Mouse (Mus musculus) stomach, embryonic 16.5 days (tissue): ENCODE data around the gene Alpk3. TPM values are rescaled to one million over a fixed set of nuclear protein-coding genes. Genes with fewer than 3 reads are reported as not detected.

ENCODE experiments used
- ATAC-seq: fragments of 200-750 bp; cut with Nextera tagmentation; 2 replicates; pipeline ENCODE4 v1.8.0; 2017; ENCODE audit warnings: moderate number of reproducible peaks, moderate TSS enrichment; ENCODE audit not compliant: insufficient read depth, low FRiP score
- H3K27ac ChIP-seq: fragments of 300-500 bp; sonication (generic); 2 replicates; pipeline ENCODE4 v1.5.1; 2014; ENCODE audit warnings: low read length
- H3K27me3 ChIP-seq: fragments of 300-500 bp; sonication (generic); 2 replicates; pipeline ENCODE4 v1.6.1; 2014; ENCODE audit warnings: low read length, control low read depth, mixed read lengths; ENCODE audit not compliant: control insufficient read depth, insufficient read depth
- H3K36me3 ChIP-seq: fragments of 300-500 bp; sonication (generic); 2 replicates; pipeline ENCODE4 v1.6.1; 2014; ENCODE audit warnings: low read length; ENCODE audit not compliant: control insufficient read depth, insufficient read depth
- H3K4me1 ChIP-seq: fragments of 300-500 bp; sonication (generic); 2 replicates; pipeline ENCODE4 v1.6.1; 2014; ENCODE audit warnings: low read length, control low read depth, mixed read lengths; ENCODE audit not compliant: control insufficient read depth, insufficient read depth
- H3K4me2 ChIP-seq: fragments of 300-500 bp; sonication (generic); 2 replicates; pipeline ENCODE4 v1.6.1; 2014; ENCODE audit warnings: low read depth, low read length, mixed read lengths
- H3K4me3 ChIP-seq: fragments of 300-500 bp; sonication (generic); replicated peaks from 2 replicates; pipeline ENCODE4 v1.5.1; 2014; ENCODE audit warnings: mild to moderate bottlenecking, low read length
- H3K9ac ChIP-seq: fragments of 300-500 bp; sonication (generic); 2 replicates; pipeline ENCODE4 v1.6.1; 2014; ENCODE audit warnings: low read length
- H3K9me3 ChIP-seq: fragments of 300-500 bp; sonication (generic); replicated peaks from 2 replicates; pipeline ENCODE4 v1.6.1; 2016; ENCODE audit warnings: low read length, control low read depth; ENCODE audit not compliant: control insufficient read depth
- WGBS: fragments of 180-500 bp; shearing (Covaris S2); extraction: QIAGEN DNeasy Blood & Tissue Kit; methylation state at CpG from one replicate; pipeline ENCODE4 v1.1.7; 2014; 5-methylcytosine and 5-hydroxymethylcytosine counted together
- polyA plus RNA-seq: library from polyadenylated mRNA; unstranded; fragments of >200 nt; fragmentation: Nextera tagmentation; extraction: Ambion mirVana; gene quantifications from 2 replicates; pipeline ENCODE4 v1.2.1, GENCODE M21; 2015

Alpk3 gene
- polyA plus RNA-seq, 1 experiment from 2014 or later, result 1.9 TPM

DNA sequence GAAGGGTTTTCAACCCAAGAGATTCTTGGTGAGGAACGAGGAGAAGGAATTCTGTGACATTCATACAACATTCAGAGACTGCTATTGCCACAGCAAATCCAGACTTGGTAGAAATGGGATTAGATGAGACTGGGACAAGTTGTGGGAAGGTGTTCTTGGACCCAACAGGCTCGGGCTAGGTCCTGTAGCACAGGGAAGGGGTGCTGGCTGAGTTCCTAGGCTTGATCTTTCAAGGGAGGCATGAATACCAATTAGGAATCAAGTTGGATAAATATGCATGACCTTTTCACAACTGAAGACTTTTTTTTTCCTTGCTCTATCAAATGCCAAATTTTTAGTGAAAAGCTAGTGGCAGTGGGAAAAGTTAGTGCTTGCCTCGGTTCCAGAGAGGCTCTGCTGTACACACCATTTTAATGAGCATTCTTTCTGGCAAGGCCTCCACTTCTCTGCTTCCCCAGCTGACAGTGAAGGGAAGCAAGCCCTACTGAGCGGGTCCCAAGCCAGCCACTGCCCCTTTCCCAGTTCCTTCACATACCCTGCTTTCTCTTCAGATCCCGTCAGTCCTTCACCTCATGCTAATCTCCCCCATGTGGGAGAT lies 14.3 kb upstream of the Alpk3 start:
- WGBS, result 78% methylated on average over 5 of the region's 5 CpGs
- H3K4me2 ChIP-seq, result no peak overlapping the region
- ATAC-seq, result no peak
- no peak overlapping the region for H3K27ac ChIP-seq
- H3K36me3 ChIP-seq, result peaks cover 27% of the 10 kb centered on the region; the same call in 1 of the 2 replicates
- no peak overlapping the region for H3K9ac ChIP-seq
- H3K4me1 ChIP-seq, result no peaks in the 10 kb centered on the region
- H3K4me3 ChIP-seq, result no peak overlapping the region
- H3K9me3 ChIP-seq, result no peaks in the 10 kb centered on the region
- H3K27me3 ChIP-seq, result no peaks in the 10 kb centered on the region

DNA sequence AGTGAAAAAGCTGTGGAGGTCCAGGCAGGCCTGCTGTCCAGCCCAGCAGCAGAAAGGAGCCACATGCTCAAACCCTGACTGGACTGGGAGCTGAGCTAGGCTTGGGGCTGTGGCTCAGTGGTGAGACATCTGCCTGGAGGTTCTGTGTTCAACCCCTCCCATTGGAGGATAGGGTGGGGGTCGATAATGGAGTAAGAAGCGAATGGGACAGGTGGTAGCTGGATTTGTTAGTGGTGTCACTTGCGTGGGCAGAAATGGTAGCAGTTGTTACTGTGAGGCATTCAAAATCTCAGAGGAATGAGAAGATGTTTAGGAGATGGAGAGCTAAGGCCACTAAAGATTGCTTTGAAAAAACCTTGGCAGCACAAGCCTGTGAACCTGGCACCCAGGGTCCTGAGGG lies 9.6 kb upstream of the Alpk3 start:
- Histone ChIP-seq H3K4me2 (no peak overlapping the region), H3K27me3 (no peaks in the 10 kb centered on the region), H3K36me3 (no peaks in the 10 kb centered on the region), H3K9ac (no peak overlapping the region), H3K4me1 (no peaks in the 10 kb centered on the region), H3K9me3 (no peaks in the 10 kb centered on the region), H3K4me3 (no peak overlapping the region), H3K27ac (no peak overlapping the region)
- no peak for ATAC-seq
- 90% methylated on average over 3 of the region's 3 CpGs for WGBS

DNA sequence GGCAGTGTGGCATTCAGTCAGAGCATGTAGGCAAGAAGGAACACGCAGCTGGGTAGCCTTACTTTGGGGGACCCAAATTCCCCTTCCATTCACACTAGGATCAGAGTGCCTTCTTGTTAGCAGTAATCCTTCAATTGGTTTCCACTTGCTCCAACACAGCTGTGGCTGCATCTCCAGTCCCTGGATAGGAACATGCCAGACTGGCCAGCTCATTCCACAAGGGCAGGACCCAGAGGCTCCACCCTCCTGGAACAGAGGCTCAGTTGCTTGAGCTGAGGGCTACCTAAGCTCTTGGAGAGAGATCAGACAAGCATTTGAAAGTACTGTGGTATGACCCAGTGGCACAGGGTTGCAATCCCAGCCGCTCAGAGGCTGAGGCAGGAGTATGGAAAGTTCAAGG lies 8.9 kb upstream of the Alpk3 start:
- no peaks in the 10 kb centered on the region for H3K9me3 ChIP-seq
- ATAC-seq, result no peak
- H3K4me1 ChIP-seq, result no peaks in the 10 kb centered on the region
- H3K27ac ChIP-seq, result no peak overlapping the region
- no peak overlapping the region for H3K4me2 ChIP-seq
- no peaks in the 10 kb centered on the region for H3K36me3 ChIP-seq
- H3K27me3 ChIP-seq, result no peaks in the 10 kb centered on the region
- 87% methylated on average over 2 of the region's 2 CpGs for WGBS
- H3K4me3 ChIP-seq, result no peak overlapping the region
- no peak overlapping the region for H3K9ac ChIP-seq

DNA sequence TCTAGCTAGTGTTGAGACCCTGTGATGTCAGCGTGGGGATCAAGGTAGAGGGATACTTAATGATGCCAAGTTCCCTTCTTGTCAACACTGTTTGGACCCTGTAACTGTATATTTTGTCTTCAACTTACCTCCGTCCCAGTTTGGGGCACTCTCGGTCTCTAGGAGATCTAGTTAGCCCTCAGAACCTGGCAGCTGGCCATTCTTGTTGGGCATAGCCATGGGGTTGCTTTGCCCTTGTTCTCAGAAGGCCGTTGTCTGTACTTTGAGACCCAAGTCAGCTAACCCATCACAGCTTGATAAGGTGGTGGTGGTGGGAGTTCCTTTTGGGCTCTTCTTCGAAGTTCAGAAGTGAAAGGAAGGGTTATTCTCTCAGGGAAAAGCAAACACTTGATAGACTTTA lies 7.4 kb upstream of the Alpk3 start:
- no peak overlapping the region for H3K4me2 ChIP-seq
- H3K4me3 ChIP-seq, result no peak overlapping the region
- H3K27me3 ChIP-seq, result no peaks in the 10 kb centered on the region
- no peaks in the 10 kb centered on the region for H3K4me1 ChIP-seq
- H3K9ac ChIP-seq, result no peak overlapping the region
- 80% methylated on average over 5 of the region's 5 CpGs for WGBS
- no peak overlapping the region for H3K27ac ChIP-seq
- no peaks in the 10 kb centered on the region for H3K9me3 ChIP-seq
- ATAC-seq, result no peak
- no peaks in the 10 kb centered on the region for H3K36me3 ChIP-seq

DNA sequence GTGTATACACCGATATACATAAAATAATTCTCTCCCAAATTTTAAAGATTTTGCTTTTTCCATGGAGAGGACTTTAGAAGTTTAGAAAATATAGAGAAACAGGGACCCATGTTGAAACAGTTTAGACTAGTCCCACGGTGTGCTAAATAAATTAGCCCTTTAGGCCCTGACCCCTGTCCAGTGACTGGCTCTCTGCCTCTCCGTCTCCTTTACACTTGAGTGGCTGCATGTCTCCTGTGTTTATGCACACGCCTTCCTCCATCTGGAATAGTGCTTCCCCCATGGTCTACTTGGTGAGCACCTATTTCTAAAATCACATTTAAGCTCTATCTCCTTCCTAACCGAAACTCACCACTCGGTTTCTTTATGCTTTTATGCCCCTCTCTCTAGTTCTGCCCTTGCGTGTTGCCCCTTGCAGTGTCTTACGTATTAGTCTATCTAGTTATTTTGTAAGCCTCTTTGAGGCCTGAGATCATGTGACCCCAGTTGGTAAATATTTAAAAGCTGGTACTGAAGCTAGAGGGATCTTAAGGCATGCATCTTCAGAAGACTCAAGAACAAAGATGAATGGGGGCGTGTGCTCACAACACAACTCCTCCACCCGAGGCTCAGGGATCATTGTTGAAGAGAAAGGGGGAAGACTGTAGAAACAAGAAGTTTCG lies 1.6 kb upstream of the Alpk3 start:
- Histone ChIP-seq H3K4me2 (no peak overlapping the region), H3K4me3 (no peak overlapping the region), H3K27me3 (no peaks in the 10 kb centered on the region), H3K9ac (no peak overlapping the region), H3K4me1 (peaks cover 17% of the 10 kb centered on the region; the same call in 1 of the 2 replicates), H3K9me3 (no peaks in the 10 kb centered on the region), H3K36me3 (no peaks in the 10 kb centered on the region), H3K27ac (no peak overlapping the region)
- 61% methylated on average over 11 of the region's 11 CpGs for WGBS
- ATAC-seq, result no peak

DNA sequence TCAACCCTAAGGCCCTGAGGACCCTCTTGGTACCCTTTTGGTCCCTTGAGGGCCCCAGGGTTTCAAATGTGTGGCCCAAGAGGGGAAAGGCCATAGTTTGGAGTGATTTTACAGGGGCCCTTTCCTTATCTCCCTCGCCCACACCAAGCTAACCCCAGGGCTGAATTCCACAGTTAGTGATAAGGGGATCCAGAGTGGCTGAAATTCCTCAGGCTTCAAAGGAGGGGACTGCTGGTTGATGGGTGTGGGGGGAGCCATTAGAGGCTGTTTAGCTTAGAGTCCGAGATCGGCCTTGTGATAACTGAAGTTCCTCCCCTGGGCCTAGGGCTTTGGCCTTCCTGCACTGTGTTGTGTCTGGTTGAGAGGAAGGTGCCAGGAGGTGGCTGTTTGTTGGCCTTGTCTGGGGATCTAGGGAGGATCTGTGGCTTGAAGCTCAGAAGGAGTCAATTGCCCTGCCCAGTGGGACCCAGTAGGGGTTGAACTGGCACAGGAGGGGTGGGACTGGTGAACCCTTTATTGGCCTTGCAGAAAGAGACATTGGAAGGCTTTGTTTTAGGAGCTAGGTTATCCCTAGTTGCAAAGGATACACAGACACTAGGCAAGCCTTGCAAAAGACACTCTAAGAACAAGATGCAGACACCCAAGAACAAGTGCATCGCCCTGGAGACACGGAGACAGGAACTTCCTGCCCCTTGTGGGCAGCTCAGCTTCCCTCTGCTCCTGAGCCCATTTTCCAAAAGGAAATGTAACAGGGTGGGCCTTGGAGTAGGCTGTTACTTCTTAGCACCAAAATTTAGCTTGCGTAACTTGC lies 706 bp downstream of the Alpk3 start:
- peak; percentile 44; the same call in 1 of the 2 replicates for ATAC-seq
- no peak overlapping the region for H3K9ac ChIP-seq

DNA sequence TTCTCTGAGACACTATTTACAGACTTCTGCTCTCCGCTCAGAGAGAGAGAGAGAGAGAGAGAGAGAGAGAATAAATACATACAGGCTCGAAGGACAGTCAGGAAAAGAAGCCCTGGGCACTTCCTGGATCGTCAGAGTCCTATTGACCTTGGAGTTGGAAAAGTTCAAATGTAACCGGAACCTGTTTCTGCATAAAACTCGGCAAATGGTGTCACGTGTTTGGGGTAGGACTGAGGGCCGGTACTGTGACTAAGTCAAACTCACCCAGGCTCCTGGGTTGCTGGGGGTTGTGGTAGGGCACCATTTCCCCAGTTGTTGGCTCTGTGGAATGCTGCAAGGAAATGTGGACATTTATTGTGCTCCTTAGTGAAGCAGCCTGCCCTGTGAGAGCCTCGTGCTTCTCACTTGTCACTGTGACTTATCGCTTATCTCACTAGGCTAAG lies 1.3 kb downstream of the Alpk3 start:
- H3K27ac ChIP-seq, result no peak overlapping the region
- H3K27me3 ChIP-seq, result no peaks in the 10 kb centered on the region
- no peaks in the 10 kb centered on the region for H3K9me3 ChIP-seq
- H3K4me3 ChIP-seq, result no peak overlapping the region
- no peak for ATAC-seq
- 26% methylated on average over 9 of the region's 9 CpGs for WGBS
- no peak overlapping the region for H3K9ac ChIP-seq
- H3K36me3 ChIP-seq, result no peaks in the 10 kb centered on the region
- no peak overlapping the region for H3K4me2 ChIP-seq
- peaks cover 17% of the 10 kb centered on the region; the same call in 1 of the 2 replicates for H3K4me1 ChIP-seq

More for the DNA sequence above, 706 bp downstream of the Alpk3 start:
- Histone ChIP-seq H3K36me3 (no peaks in the 10 kb centered on the region), H3K9me3 (no peaks in the 10 kb centered on the region), H3K4me2 (peak overlapping the region; percentile 23; the same call in 1 of the 2 replicates), H3K27ac (no peak overlapping the region), H3K4me3 (no peak overlapping the region), H3K4me1 (peaks cover 17% of the 10 kb centered on the region; the same call in 1 of the 2 replicates), H3K27me3 (no peaks in the 10 kb centered on the region)
- 52% methylated on average over 6 of the region's 6 CpGs for WGBS

DNA sequence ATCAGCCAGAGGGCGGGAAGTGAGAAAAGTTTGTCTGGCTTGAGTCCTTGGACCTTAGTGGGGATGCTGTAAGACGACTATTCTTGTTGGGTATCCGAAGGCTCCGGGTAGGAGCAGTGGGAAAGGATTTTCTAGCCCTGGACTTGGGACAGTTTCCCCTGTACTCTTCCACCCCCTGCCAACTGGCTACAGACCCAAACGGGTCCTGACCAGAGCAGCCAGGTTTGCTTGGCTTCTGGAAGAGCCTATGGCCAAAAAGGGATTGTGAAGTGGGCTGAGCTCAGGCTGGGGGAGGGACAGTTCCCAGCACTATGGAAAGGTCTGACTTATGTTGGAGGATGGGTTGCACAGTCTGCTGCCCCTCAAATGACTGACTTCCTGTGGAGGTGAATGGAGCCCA lies 2.0 kb downstream of the Alpk3 start:
- Histone ChIP-seq H3K9ac (no peak overlapping the region), H3K4me2 (no peak overlapping the region), H3K4me1 (peaks cover 17% of the 10 kb centered on the region; the same call in 1 of the 2 replicates), H3K36me3 (no peaks in the 10 kb centered on the region), H3K4me3 (no peak overlapping the region), H3K27me3 (no peaks in the 10 kb centered on the region), H3K27ac (no peak overlapping the region), H3K9me3 (no peaks in the 10 kb centered on the region)
- ATAC-seq, result no peak
- 57% methylated on average over 5 of the region's 5 CpGs for WGBS

DNA sequence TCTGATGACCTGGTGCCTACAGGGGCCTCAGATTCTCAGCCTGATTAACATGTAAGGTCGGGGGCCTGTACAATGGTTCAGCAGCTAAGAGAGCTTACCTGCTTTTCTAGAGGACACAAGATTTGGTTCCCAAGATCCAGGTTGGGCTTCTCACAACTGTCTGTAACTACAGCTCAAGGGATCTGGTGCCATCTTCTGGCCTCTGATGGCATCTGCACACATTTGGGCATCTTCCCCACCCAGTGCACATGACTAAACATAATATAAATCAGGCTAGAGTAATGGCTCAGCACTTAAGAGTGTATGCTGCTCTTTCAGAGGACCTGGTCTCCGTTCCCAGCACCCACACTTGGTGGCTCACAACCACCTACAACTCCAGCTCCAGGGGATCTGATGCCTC lies 3.5 kb downstream of the Alpk3 start:
- ATAC-seq, result no peak
- H3K36me3 ChIP-seq, result no peaks in the 10 kb centered on the region
- H3K27me3 ChIP-seq, result no peaks in the 10 kb centered on the region
- no peak overlapping the region for H3K9ac ChIP-seq
- H3K4me2 ChIP-seq, result no peak overlapping the region
- 76% methylated on average over 2 of the region's 2 CpGs for WGBS
- no peak overlapping the region for H3K4me3 ChIP-seq
- peaks cover 17% of the 10 kb centered on the region; the same call in 1 of the 2 replicates for H3K4me1 ChIP-seq
- H3K9me3 ChIP-seq, result no peaks in the 10 kb centered on the region
- H3K27ac ChIP-seq, result no peak overlapping the region
